Mouse (Mus musculus) lung, embryonic 16.5 days (tissue): ENCODE measurements around the gene Pet100. TPM values are rescaled to one million over a fixed set of nuclear protein-coding genes. Genes with fewer than 3 reads are reported as not detected.

Experiments used
- ATAC-seq: fragments of 200-750 bp; cut with Nextera tagmentation; 2 replicates; pipeline ENCODE4 v1.8.0; 2017; ENCODE audit warnings: low read depth, mild to moderate bottlenecking, moderate library complexity
- H3K27ac ChIP-seq: fragments of 300-500 bp; sonication (generic); 2 replicates; pipeline ENCODE4 v1.5.1; 2014; ENCODE audit warnings: mild to moderate bottlenecking, control low read depth, low read length
- H3K27me3 ChIP-seq: fragments of 300-500 bp; sonication (generic); 2 replicates; pipeline ENCODE4 v1.6.1; 2014; ENCODE audit warnings: low read depth, low read length, mixed read lengths; ENCODE audit not compliant: control insufficient read depth, insufficient read depth
- H3K36me3 ChIP-seq: fragments of 300-500 bp; sonication (generic); 2 replicates; pipeline ENCODE4 v1.6.1; 2014; ENCODE audit warnings: low read length; ENCODE audit not compliant: control insufficient read depth, insufficient read depth
- H3K4me1 ChIP-seq: fragments of 300-500 bp; sonication (generic); replicated peaks from 2 replicates; pipeline ENCODE4 v1.6.1; 2014; ENCODE audit warnings: low read length, mixed read lengths; ENCODE audit not compliant: control insufficient read depth, insufficient read depth
- H3K4me2 ChIP-seq: fragments of 300-500 bp; sonication (generic); 2 replicates; pipeline ENCODE4 v1.6.1; 2014; ENCODE audit warnings: low read depth, low read length, control low read depth
- H3K4me3 ChIP-seq: fragments of 300-500 bp; sonication (generic); 2 replicates; pipeline ENCODE4 v1.5.1; 2014; ENCODE audit warnings: mild to moderate bottlenecking, low read length, control low read depth
- H3K9ac ChIP-seq: fragments of 300-500 bp; sonication (generic); 2 replicates; pipeline ENCODE4 v1.6.1; 2014; ENCODE audit warnings: low read length, control low read depth
- H3K9me3 ChIP-seq: fragments of 300-500 bp; sonication (generic); 2 replicates; pipeline ENCODE4 v1.6.1; 2016; ENCODE audit warnings: low read length; ENCODE audit not compliant: control insufficient read depth
- WGBS: fragments of 180-500 bp; shearing (Covaris S2); extraction: QIAGEN DNeasy Blood & Tissue Kit; methylation state at CpG from one replicate; pipeline ENCODE4 v1.1.7; 2014; 5-methylcytosine and 5-hydroxymethylcytosine counted together
- polyA plus RNA-seq: library from polyadenylated mRNA; unstranded; fragments of >200 nt; fragmentation: Nextera tagmentation; extraction: Ambion mirVana; gene quantifications from 2 replicates; pipeline ENCODE4 v1.2.1, GENCODE M21; 2015

Gene Pet100
- polyA plus RNA-seq, 1 experiment from 2014 or later, result 111 TPM

GRCm38 (mm10) chr8:3588258-3588633, 33.1 kb upstream of the Pet100 start:
- ATAC-seq, result peak; percentile 39
- H3K36me3 ChIP-seq, result no peaks in the 10 kb centered on the region
- H3K4me2 ChIP-seq, result peak overlapping the region; percentile 88
- H3K27me3 ChIP-seq, result peaks cover 16% of the 10 kb centered on the region; the same call in 1 of the 2 replicates
- H3K4me1 ChIP-seq, result no peaks in the 10 kb centered on the region
- H3K27ac ChIP-seq, result peak overlapping the region; percentile 79
- 11% methylated on average over 11 of the region's 11 CpGs for WGBS
- peak overlapping the region; percentile 71 for H3K4me3 ChIP-seq
- peak overlapping the region; percentile 82 for H3K9ac ChIP-seq
- H3K9me3 ChIP-seq, result no peaks in the 10 kb centered on the region

- H3K9me3 ChIP-seq, result no peaks in the 10 kb centered on the region
- no peaks in the 10 kb centered on the region for H3K27me3 ChIP-seq
- no peaks in the 10 kb centered on the region for H3K4me1 ChIP-seq
- no peak overlapping the region for H3K9ac ChIP-seq
- H3K27ac ChIP-seq, result no peak overlapping the region
- no peak overlapping the region for H3K4me3 ChIP-seq
- WGBS, result 47% methylated on average over 3 of the region's 3 CpGs
- no peak for ATAC-seq
- H3K4me2 ChIP-seq, result no peak overlapping the region
- H3K36me3 ChIP-seq, result no peaks in the 10 kb centered on the region
Measured at GRCm38 (mm10) chr8:3593470-3593869, 27.9 kb upstream of the Pet100 start.

GRCm38 (mm10) chr8:3594466-3594865, 26.9 kb upstream of the Pet100 start:
- no peaks in the 10 kb centered on the region for H3K36me3 ChIP-seq
- 75% methylated on average over 2 of the region's 2 CpGs for WGBS

GRCm38 (mm10) chr8:3598054-3598453, 23.3 kb upstream of the Pet100 start:
- Histone ChIP-seq H3K4me1 (no peaks in the 10 kb centered on the region), H3K27me3 (no peaks in the 10 kb centered on the region), H3K9me3 (no peaks in the 10 kb centered on the region), H3K4me2 (no peak overlapping the region), H3K4me3 (no peak overlapping the region), H3K36me3 (no peaks in the 10 kb centered on the region), H3K27ac (no peak overlapping the region), H3K9ac (no peak overlapping the region)
- no peak for ATAC-seq
- 66% methylated on average over 3 of the region's 3 CpGs for WGBS

More at GRCm38 (mm10) chr8:3594466-3594865, 26.9 kb upstream of the Pet100 start:
- H3K9ac ChIP-seq, result no peak overlapping the region
- no peak for ATAC-seq
- no peak overlapping the region for H3K4me3 ChIP-seq
- H3K9me3 ChIP-seq, result no peaks in the 10 kb centered on the region
- no peaks in the 10 kb centered on the region for H3K27me3 ChIP-seq
- H3K4me1 ChIP-seq, result no peaks in the 10 kb centered on the region
- no peak overlapping the region for H3K4me2 ChIP-seq
- no peak overlapping the region for H3K27ac ChIP-seq

GRCm38 (mm10) chr8:3599219-3599618, 22.1 kb upstream of the Pet100 start:
- no peaks in the 10 kb centered on the region for H3K4me1 ChIP-seq
- no peak overlapping the region for H3K4me2 ChIP-seq
- no peak overlapping the region for H3K4me3 ChIP-seq
- no peaks in the 10 kb centered on the region for H3K9me3 ChIP-seq
- 93% methylated on average over 1 of the region's 1 CpGs for WGBS
- no peaks in the 10 kb centered on the region for H3K36me3 ChIP-seq
- H3K27me3 ChIP-seq, result no peaks in the 10 kb centered on the region
- no peak overlapping the region for H3K9ac ChIP-seq
- no peak overlapping the region for H3K27ac ChIP-seq
- no peak for ATAC-seq

- no peak overlapping the region for H3K4me2 ChIP-seq
- H3K9me3 ChIP-seq, result no peaks in the 10 kb centered on the region
- H3K27ac ChIP-seq, result no peak overlapping the region
- ATAC-seq, result peak; percentile 69
- no peaks in the 10 kb centered on the region for H3K4me1 ChIP-seq
- WGBS, result 73% methylated on average over 6 of the region's 6 CpGs
- no peaks in the 10 kb centered on the region for H3K27me3 ChIP-seq
- H3K4me3 ChIP-seq, result no peak overlapping the region
- H3K36me3 ChIP-seq, result no peaks in the 10 kb centered on the region
- H3K9ac ChIP-seq, result peak overlapping the region; percentile 10; the same call in 1 of the 2 replicates
Measured at GRCm38 (mm10) chr8:3600401-3600800, 20.9 kb upstream of the Pet100 start.

GRCm38 (mm10) chr8:3603439-3603838, 17.9 kb upstream of the Pet100 start:
- WGBS, result 62% methylated on average over 13 of the region's 13 CpGs
- no peak overlapping the region for H3K9ac ChIP-seq
- no peak for ATAC-seq
- peaks cover 2% of the 10 kb centered on the region; the same call in 1 of the 2 replicates for H3K36me3 ChIP-seq
- H3K4me2 ChIP-seq, result no peak overlapping the region
- no peaks in the 10 kb centered on the region for H3K27me3 ChIP-seq
- H3K27ac ChIP-seq, result no peak overlapping the region
- peaks cover 4% of the 10 kb centered on the region; the same call in 1 of the 2 replicates for H3K4me1 ChIP-seq
- H3K9me3 ChIP-seq, result no peaks in the 10 kb centered on the region
- H3K4me3 ChIP-seq, result no peak overlapping the region

GRCm38 (mm10) chr8:3606593-3606992, 14.8 kb upstream of the Pet100 start:
- ATAC-seq, result peak; percentile 56; the same call in 1 of the 2 replicates
- H3K27me3 ChIP-seq, result no peaks in the 10 kb centered on the region
- H3K9me3 ChIP-seq, result no peaks in the 10 kb centered on the region
- H3K9ac ChIP-seq, result no peak overlapping the region
- 57% methylated on average over 16 of the region's 16 CpGs for WGBS
- H3K27ac ChIP-seq, result no peak overlapping the region
- H3K4me3 ChIP-seq, result no peak overlapping the region
- H3K4me1 ChIP-seq, result peaks cover 4% of the 10 kb centered on the region; the same call in 1 of the 2 replicates
- peaks cover 19% of the 10 kb centered on the region for H3K36me3 ChIP-seq
- no peak overlapping the region for H3K4me2 ChIP-seq

- H3K4me1 ChIP-seq, result peaks cover 4% of the 10 kb centered on the region; the same call in 1 of the 2 replicates
- peaks cover 22% of the 10 kb centered on the region for H3K36me3 ChIP-seq
- no peaks in the 10 kb centered on the region for H3K9me3 ChIP-seq
- no peaks in the 10 kb centered on the region for H3K27me3 ChIP-seq
- no peak overlapping the region for H3K4me3 ChIP-seq
- H3K27ac ChIP-seq, result no peak overlapping the region
- WGBS, result 86% methylated on average over 7 of the region's 7 CpGs
- H3K9ac ChIP-seq, result no peak overlapping the region
- no peak for ATAC-seq
- H3K4me2 ChIP-seq, result no peak overlapping the region
Measured at GRCm38 (mm10) chr8:3607822-3608221, 13.5 kb upstream of the Pet100 start.
